28 mouse cellular contexts compared by ENCODE assay signal in genomic region chr7:126085154-126085553, GRCm38 (mm10). TPM values are rescaled to one million over a fixed set of nuclear protein-coding genes. Genes with fewer than 3 reads are reported as not detected.
"Had no signal": no experiment of that assay in that cellular context is flagged by ENCODE, and none has a peak within 500 bp of the region (broad histone marks: within the 10 kb centered on the region; RNA-seq: fewer than 3 reads in every experiment).

No protein-coding gene starts in this region.

- DNase-seq: gastrocnemius, postnatal 14 days; gastrocnemius, postnatal 36 days; heart, adult 11 months; heart, adult 2 months; heart, postnatal 14 days; heart, postnatal 36 days; kidney, adult 11 months; kidney, adult 2 months; kidney, adult 9 months; kidney, postnatal 14 days; kidney, postnatal 36 days; layer of hippocampus, adult 9-11 months; left cerebral cortex, postnatal 4 days had no signal

- H3K27ac ChIP-seq: heart, adult 2 months; hindbrain, embryonic 13.5 days; hindbrain, embryonic 15.5 days; hindbrain, postnatal 0 days; kidney, embryonic 15.5 days; kidney, postnatal 0 days; left cerebral cortex, adult 2 months; limb, embryonic 13.5 days; limb, embryonic 15.5 days; liver, embryonic 12.5 days; liver, embryonic 14.5 days had no signal

- H3K36me3 ChIP-seq: heart, embryonic 13.5 days; heart, embryonic 15.5 days; hindbrain, embryonic 13.5 days; hindbrain, embryonic 15.5 days; kidney, embryonic 15.5 days; limb, embryonic 13.5 days; limb, embryonic 15.5 days; liver, embryonic 12.5 days had no signal

- ATAC-seq: hindbrain, postnatal 0 days; intestine, embryonic 16.5 days; liver, embryonic 12.5 days had no signal

- H3K4me2 ChIP-seq: heart, embryonic 11.5 days; heart, embryonic 13.5 days; heart, embryonic 15.5 days; hindbrain, embryonic 13.5 days; hindbrain, embryonic 15.5 days; kidney, embryonic 15.5 days; limb, embryonic 13.5 days; limb, embryonic 15.5 days; liver, embryonic 12.5 days had no signal

- H3K9ac ChIP-seq: heart, embryonic 15.5 days; hindbrain, embryonic 13.5 days; hindbrain, embryonic 15.5 days; kidney, embryonic 15.5 days; limb, embryonic 13.5 days; limb, embryonic 15.5 days; liver, embryonic 12.5 days; liver, embryonic 14.5 days had no signal

- H3K4me1 ChIP-seq: liver, embryonic 12.5 days had no signal

- H3K4me3 ChIP-seq: heart, adult 2 months; heart, embryonic 13.5 days; heart, embryonic 15.5 days; hindbrain, embryonic 13.5 days; hindbrain, embryonic 15.5 days; kidney, embryonic 15.5 days; left cerebral cortex, adult 2 months; limb, embryonic 13.5 days; limb, embryonic 15.5 days; liver, embryonic 12.5 days had no signal

- H3K9me3 ChIP-seq: heart, embryonic 13.5 days; heart, embryonic 15.5 days; hindbrain, embryonic 13.5 days; hindbrain, embryonic 15.5 days; kidney, embryonic 15.5 days; limb, embryonic 13.5 days; limb, embryonic 15.5 days; liver, embryonic 12.5 days had no signal

RNA-seq across cellular contexts. Expression of gene Gsg1l, which starts 2.9 kb away (rescaled TPM):
- total RNA-seq: gastrocnemius, postnatal 36 days; liver, adult 2 months had no signal
- polyA plus RNA-seq: liver, embryonic 12.5 days had no signal
